Mouse (Mus musculus): ENCODE data around the gene Gm9.
A peak's percentile ranks its signal among the peaks of the same experiment; 100 is the strongest.
"Not testable (repeated sequence)": the region's sequence is repeated elsewhere in the genome, so short reads cannot be mapped to it uniquely, and the experiment has no call there.

Gene Gm9

GRCm38 (mm10) chrX:37210941-37211340, at the start of gene Gm9:
Gene Gm9 (minus strand): TSS chrX:37211041.
- DNase-seq (ENCODE audit: low read depth) = no peak

- DNase-seq (ENCODE audit: low read depth) = not testable (repeated sequence)
Measured at GRCm38 (mm10) chrX:37249619-37250018, 38.8 kb upstream of the Gm9 start, which contains the start of gene Rhox3a. Gene Rhox3a (plus strand): TSS chrX:37249919.

GRCm38 (mm10) chrX:37244676-37245075, 33.8 kb upstream of the Gm9 start, which contains the start of gene Rhox2a:
Gene Rhox2a (plus strand): TSS chrX:37244976.
- not testable (repeated sequence) for DNase-seq (ENCODE audit: low read depth)

- not testable (repeated sequence) for DNase-seq (ENCODE audit: low read depth)
Measured at GRCm38 (mm10) chrX:37222158-37222557, 11.3 kb upstream of the Gm9 start, which contains the start of gene Rhox1. Gene Rhox1 (minus strand): TSS chrX:37222258.

- DNase-seq (ENCODE audit: low read depth) = no peak
Measured at GRCm38 (mm10) chrX:37198676-37199075, 12.2 kb downstream of the Gm9 start.

GRCm38 (mm10) chrX:37191744-37192379, 19.0 kb downstream of the Gm9 start:
- no peak for DNase-seq (ENCODE audit: low read depth)

GRCm38 (mm10) chrX:37191105-37191743, 19.6 kb downstream of the Gm9 start, which contains the start of the genes Ndufa1 and Rnf113a1:
Gene Ndufa1 (minus strand): TSS chrX:37191163.
Gene Rnf113a1 (plus strand): TSS chrX:37191245.
- DNase-seq (ENCODE audit: low read depth) = peak; percentile 48

GRCm38 (mm10) chrX:37190755-37191104, 20.1 kb downstream of the Gm9 start:
- DNase-seq (ENCODE audit: low read depth) = peak; percentile 10

- DNase-seq (ENCODE audit: low read depth) = not testable (repeated sequence)
Measured at GRCm38 (mm10) chrX:37184401-37184800, 26.4 kb downstream of the Gm9 start.

- no peak for DNase-seq (ENCODE audit: low read depth)
Measured at GRCm38 (mm10) chrX:37168742-37169141, 42.1 kb downstream of the Gm9 start, which contains the start of gene Akap14. Gene Akap14 (minus strand): TSS chrX:37168842.

- peak; percentile 39 for DNase-seq (ENCODE audit: low read depth)
Measured at GRCm38 (mm10) chrX:37167085-37167484, 43.8 kb downstream of the Gm9 start.

- DNase-seq (ENCODE audit: low read depth) = no peak
Measured at GRCm38 (mm10) chrX:37163115-37163514, 47.7 kb downstream of the Gm9 start.

- DNase-seq (ENCODE audit: low read depth) = no peak
Measured at GRCm38 (mm10) chrX:37161169-37161568, 49.7 kb downstream of the Gm9 start.

All from c-Kit-positive CD71-negative TER-119-negative erythroid progenitor cells, embryonic 14.5 days (primary cell).